Mouse (Mus musculus) liver, embryonic 16.5 days (tissue): Measurements from ENCODE around the gene Cdca5. TPM values are rescaled to one million over a fixed set of nuclear protein-coding genes. Genes with fewer than 3 reads are reported as not detected.
"Not testable (repeated sequence)": the region's sequence is repeated elsewhere in the genome, so short reads cannot be mapped to it uniquely, and the experiment has no call there.

ENCODE experiments used
- ATAC-seq: fragments of 200-750 bp; cut with Nextera tagmentation; 2 replicates; pipeline ENCODE4 v1.8.0; 2017; ENCODE audit warnings: low read depth, mild to moderate bottlenecking, moderate number of reproducible peaks, moderate library complexity
- H3K27ac ChIP-seq: fragments of 300-500 bp; sonication (generic); 2 replicates; pipeline ENCODE4 v1.5.1; 2014; ENCODE audit warnings: mild to moderate bottlenecking, low read length
- H3K27me3 ChIP-seq: fragments of 300-500 bp; sonication (generic); 2 replicates; pipeline ENCODE4 v1.6.1; 2014; ENCODE audit warnings: low read depth, low read length, mixed read lengths; ENCODE audit not compliant: control insufficient read depth, insufficient read depth
- H3K36me3 ChIP-seq: fragments of 300-500 bp; sonication (generic); 2 replicates; pipeline ENCODE4 v1.6.1; 2014; ENCODE audit warnings: mild to moderate bottlenecking; ENCODE audit not compliant: control insufficient read depth, insufficient read depth
- H3K4me1 ChIP-seq: fragments of 300-500 bp; sonication (generic); 2 replicates; pipeline ENCODE4 v1.6.1; 2014; ENCODE audit warnings: low read depth, low read length, mixed read lengths; ENCODE audit not compliant: control insufficient read depth
- H3K4me2 ChIP-seq: fragments of 300-500 bp; sonication (generic); 2 replicates; pipeline ENCODE4 v1.6.1; 2014; ENCODE audit warnings: low read depth, low read length, mixed read lengths
- H3K4me3 ChIP-seq: fragments of 300-500 bp; sonication (generic); 2 replicates; pipeline ENCODE4 v1.5.1; 2014; ENCODE audit warnings: low read depth, mild to moderate bottlenecking, low read length
- H3K9ac ChIP-seq: fragments of 300-500 bp; sonication (generic); 2 replicates; pipeline ENCODE4 v1.6.1; 2014; ENCODE audit warnings: low read depth, low read length
- H3K9me3 ChIP-seq: fragments of 300-500 bp; sonication (generic); replicated peaks from 2 replicates; pipeline ENCODE4 v1.6.1; 2016; ENCODE audit warnings: low read length; ENCODE audit not compliant: control insufficient read depth
- WGBS: fragments of 180-500 bp; shearing (Covaris S2); extraction: QIAGEN DNeasy Blood & Tissue Kit; methylation state at CpG from one replicate; pipeline ENCODE4 v1.1.7; 2014; ENCODE audit not compliant: insufficient replicate concordance; 5-methylcytosine and 5-hydroxymethylcytosine counted together
- polyA plus RNA-seq: library from polyadenylated mRNA; unstranded; fragments of >200 nt; fragmentation: Nextera tagmentation; extraction: Ambion mirVana; gene quantifications from 2 replicates; pipeline ENCODE4 v1.2.1, GENCODE M21; 2015

Cdca5 gene
- polyA plus RNA-seq, 1 experiment from 2014 or later: 28.9 TPM

DNA sequence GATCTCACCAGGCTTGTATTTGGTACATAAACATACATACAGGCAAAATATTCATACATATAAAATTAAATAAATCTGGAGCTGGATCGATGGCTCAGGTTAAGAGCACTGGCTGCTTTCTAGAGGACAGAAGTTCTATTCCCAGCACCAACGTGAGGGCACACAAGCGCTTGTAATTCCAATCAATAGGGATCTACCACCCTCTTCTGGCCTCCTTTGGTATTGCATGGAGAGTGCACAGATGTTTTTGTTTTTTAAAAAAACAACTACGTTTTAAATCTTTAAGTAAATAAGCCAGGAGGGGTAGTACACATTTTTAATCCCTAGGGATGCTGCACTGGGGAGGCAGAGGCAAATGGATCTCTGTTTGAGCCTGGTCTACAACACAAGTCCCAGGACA, 41.5 kb downstream of the Cdca5 start:
- no peaks in the 10 kb centered on the region for H3K9me3 ChIP-seq
- H3K27ac ChIP-seq: peak overlapping the region; percentile 97
- H3K9ac ChIP-seq: peak overlapping the region; percentile 28
- H3K27me3 ChIP-seq: no peaks in the 10 kb centered on the region
- peaks cover 42% of the 10 kb centered on the region for H3K4me1 ChIP-seq
- WGBS: 17% methylated on average over 4 of the region's 4 CpGs
- H3K4me2 ChIP-seq: peak overlapping the region; percentile 70
- no peak for ATAC-seq
- H3K36me3 ChIP-seq: no peaks in the 10 kb centered on the region
- peak overlapping the region; percentile 73 for H3K4me3 ChIP-seq

DNA sequence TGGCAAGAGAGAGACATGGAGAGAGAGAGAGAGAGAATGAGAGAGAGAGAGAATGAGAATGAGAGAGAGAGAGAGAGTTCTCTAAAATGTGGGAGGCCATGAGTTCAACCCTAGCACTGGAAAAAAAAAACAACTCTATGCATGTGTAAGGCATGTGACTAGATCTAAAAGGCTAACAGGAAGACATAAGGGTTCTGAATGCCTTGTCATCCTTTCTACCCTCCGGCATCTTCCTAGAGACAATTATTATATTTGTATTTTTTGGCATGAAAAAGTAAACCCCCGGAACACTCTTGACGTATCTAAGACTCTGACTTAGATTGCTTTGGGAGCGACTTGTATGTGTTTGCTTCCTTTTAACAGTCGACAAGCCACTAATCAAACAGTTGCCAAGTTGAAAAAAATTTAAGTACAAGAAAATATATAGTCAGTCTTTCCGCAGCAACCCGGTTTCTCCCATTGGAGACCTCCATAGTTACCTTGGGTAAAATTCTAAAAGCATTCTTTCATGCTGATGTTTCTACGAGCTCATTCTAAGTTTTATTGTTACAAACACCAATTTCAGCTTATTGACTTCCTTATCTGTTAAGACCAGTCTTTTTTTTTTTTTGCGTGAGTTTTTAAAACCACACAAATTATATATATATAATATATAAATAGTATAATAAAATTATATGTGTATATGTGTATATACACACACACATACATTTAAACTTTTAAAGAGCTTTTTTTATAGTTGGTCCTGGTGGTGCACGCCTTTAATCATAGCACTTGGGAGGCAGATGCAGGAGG, 42.2 kb downstream of the Cdca5 start:
- H3K4me1 ChIP-seq: peaks cover 49% of the 10 kb centered on the region
- WGBS: 57% methylated on average over 10 of the region's 10 CpGs

DNA sequence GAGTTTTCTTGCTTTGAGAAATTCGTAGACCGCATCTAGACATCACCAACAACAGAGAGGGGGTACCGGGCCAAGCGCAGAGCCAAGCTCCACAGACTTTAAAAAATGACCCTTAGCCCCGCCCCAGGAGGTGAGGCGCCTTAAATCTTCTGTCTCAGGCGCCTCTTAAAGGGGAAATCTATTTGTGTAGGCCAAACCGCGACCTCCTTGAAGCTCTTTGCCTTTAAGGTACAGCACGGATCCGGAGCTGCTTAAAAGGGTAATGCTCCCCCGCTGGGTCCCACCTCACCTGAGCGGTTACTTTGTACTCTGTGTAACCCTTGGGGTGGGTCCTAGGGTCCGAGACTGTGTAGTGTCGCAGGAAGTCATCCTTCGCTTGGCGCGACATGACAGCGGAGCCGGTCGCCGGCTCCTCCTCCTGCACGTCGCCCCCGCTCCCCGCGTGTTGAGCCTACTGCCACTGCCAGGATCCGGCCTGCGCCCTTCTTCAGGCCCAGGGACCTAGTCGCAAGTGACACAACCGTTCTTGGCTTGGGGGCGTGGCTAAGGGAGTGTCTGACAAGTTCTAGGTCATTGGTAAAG, 43.1 kb downstream of the Cdca5 start, which contains the start of gene Snx15:
Gene Snx15, minus strand, starts transcription at position 545 of the 582 bp plus-strand sequence.
- H3K9ac ChIP-seq: peak within 1 kb of the TSS; percentile 82
- H3K4me3 ChIP-seq: peak within 1 kb of the TSS; percentile 73
- no peaks in the 10 kb centered on the region for H3K27me3 ChIP-seq
- H3K27ac ChIP-seq: peak within 1 kb of the TSS; percentile 97
- ATAC-seq: peak; percentile 86
- H3K4me1 ChIP-seq: peaks cover 56% of the 10 kb centered on the region
- no peaks in the 10 kb centered on the region for H3K36me3 ChIP-seq
- H3K9me3 ChIP-seq: no peaks in the 10 kb centered on the region
- H3K4me2 ChIP-seq: peak within 1 kb of the TSS; percentile 70
- under 1% methylated on average over 32 of the region's 32 CpGs for WGBS

More for the DNA sequence above, 42.2 kb downstream of the Cdca5 start:
- ATAC-seq: no peak
- peak overlapping the region; percentile 97 for H3K27ac ChIP-seq
- H3K4me2 ChIP-seq: peak overlapping the region; percentile 70
- H3K27me3 ChIP-seq: no peaks in the 10 kb centered on the region
- H3K36me3 ChIP-seq: no peaks in the 10 kb centered on the region
- no peaks in the 10 kb centered on the region for H3K9me3 ChIP-seq
- peak overlapping the region; percentile 73 for H3K4me3 ChIP-seq
- H3K9ac ChIP-seq: peak overlapping the region; percentile 82

DNA sequence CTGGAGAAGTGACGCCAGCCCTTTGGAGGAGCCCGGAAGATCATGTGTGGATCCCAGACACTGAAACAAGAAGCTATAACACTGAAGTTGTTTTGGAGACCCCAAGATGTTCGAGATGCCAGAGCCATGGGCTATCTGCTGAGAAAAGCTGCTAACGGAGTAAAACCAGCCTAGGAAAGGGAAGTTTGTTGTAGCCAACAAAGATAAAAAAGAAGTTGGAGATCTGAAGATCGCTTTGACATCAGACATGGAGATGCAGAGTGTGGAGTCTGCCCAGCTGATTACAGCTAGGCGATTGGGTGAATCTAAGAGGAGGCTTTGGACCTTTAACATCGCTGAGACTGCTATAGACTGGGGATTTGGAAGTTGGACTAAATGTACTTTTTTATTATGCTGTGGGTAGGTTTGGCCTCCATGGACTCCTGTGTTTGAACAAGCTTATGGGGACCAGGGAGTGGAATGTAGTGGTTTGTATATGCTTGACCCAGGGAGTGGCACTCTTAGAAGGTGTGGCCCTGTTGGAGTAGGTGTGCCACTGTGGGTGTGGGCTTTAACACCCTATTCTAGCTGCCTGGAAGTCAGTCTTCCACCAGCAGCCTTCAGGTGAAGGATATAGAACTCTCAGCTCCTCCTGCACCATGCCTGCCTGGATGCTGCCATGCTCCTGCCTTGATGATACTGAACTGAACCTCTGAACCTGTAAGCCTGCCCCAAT, 45.8 kb downstream of the Cdca5 start:
- Histone ChIP-seq H3K4me1 (peaks cover 70% of the 10 kb centered on the region), H3K27ac (peak overlapping the region; percentile 97), H3K4me2 (peak overlapping the region; percentile 66), H3K4me3 (peak overlapping the region; percentile 48)
- not testable (repeated sequence) for H3K9me3 ChIP-seq, H3K27me3 ChIP-seq, H3K9ac ChIP-seq, H3K36me3 ChIP-seq, ATAC-seq
- 56% methylated on average over 7 of the region's 7 CpGs for WGBS

DNA sequence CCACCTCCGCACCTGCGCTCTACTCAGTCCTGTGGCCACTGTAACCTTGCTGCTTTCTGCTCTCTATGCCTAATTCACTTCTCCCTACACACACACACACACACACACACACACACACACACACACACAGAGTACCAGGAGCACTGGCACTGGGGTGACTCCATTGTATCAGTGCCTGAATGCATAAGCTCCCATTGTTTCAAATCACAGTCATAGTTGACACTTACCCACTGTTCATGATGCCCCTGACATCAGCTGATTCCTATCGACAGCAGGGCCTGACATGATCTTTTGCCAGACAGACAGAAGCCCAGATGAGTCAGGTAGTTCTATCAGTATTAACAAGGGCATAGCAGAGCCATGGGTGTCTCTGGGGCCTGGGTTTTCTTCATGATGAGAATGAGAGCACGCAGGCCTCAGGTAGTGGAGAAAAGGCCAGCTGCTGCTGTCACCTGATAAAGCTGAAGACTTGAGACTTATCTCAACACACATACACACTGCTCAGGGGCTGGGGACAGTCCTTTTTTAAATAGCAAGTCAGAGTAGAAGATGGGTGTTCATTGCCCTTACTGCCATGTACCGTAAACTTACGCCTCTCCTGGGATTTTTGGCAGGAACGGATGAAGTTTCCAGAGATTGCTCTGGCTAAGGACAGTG, 47.5 kb downstream of the Cdca5 start:
- Histone ChIP-seq H3K9ac (peak overlapping the region; percentile 59), H3K4me1 (peaks cover 61% of the 10 kb centered on the region), H3K27ac (peak overlapping the region; percentile 97)

DNA sequence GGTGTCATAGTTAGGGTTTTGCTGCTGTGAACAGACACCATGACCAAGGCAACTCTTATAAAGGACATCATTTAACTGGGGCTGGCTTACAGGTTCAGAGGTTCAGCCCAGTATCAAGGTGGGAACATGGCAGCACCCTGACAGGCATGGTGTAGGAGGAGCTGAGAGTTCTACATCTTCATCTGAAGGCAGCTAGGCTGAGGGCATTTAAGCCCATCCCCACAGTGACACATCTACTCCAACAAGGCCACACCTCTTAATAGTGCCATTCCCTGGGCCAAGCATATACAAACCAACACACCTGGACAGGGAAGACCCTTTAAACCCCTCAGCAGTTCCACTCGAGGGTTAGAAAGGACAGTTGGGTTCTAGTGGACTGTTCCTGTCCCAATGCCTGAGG, 48.4 kb downstream of the Cdca5 start:
- peak; percentile 54 for ATAC-seq
- H3K4me1 ChIP-seq: peaks cover 60% of the 10 kb centered on the region
- H3K36me3 ChIP-seq, H3K9me3 ChIP-seq, H3K27me3 ChIP-seq: not testable (repeated sequence)
- 33% methylated on average over 1 of the region's 1 CpGs for WGBS
- H3K27ac ChIP-seq: peak overlapping the region; percentile 97
- H3K9ac ChIP-seq: peak overlapping the region; percentile 59
- H3K4me2 ChIP-seq: peak overlapping the region; percentile 66
- H3K4me3 ChIP-seq: peak overlapping the region; percentile 48

More for the DNA sequence above, 47.5 kb downstream of the Cdca5 start:
- no peaks in the 10 kb centered on the region for H3K27me3 ChIP-seq
- H3K4me2 ChIP-seq: peak overlapping the region; percentile 66
- peaks cover 5% of the 10 kb centered on the region; the same call in 1 of the 2 replicates for H3K36me3 ChIP-seq
- WGBS: 47% methylated on average over 7 of the region's 7 CpGs
- peak; percentile 81 for ATAC-seq
- H3K9me3 ChIP-seq: no peaks in the 10 kb centered on the region
- peak overlapping the region; percentile 48 for H3K4me3 ChIP-seq

DNA sequence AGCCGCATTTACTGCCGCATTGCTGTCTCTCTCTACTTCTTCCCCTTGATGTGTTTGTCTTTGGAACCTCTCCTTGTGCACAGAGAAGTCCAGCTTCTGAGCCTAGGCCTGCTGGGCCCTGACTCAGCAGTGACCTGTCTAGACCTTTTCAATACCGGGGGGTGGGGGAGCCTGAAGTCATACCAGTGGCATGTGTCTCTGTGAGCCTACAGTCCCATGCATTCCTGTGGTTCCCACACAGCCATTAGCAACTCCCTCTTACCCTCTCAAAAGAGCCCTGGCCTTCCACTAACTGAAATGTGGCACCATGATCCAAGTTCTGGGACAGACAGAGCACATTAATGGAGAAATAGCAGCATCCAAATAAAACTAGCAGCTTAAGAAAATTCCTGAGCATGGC, 51.6 kb downstream of the Cdca5 start:
- Histone ChIP-seq H3K27ac (peak overlapping the region; percentile 27; the same call in 1 of the 2 replicates), H3K36me3 (peaks cover 5% of the 10 kb centered on the region; the same call in 1 of the 2 replicates), H3K9ac (no peak overlapping the region), H3K4me3 (no peak overlapping the region), H3K4me1 (peaks cover 39% of the 10 kb centered on the region), H3K9me3 (no peaks in the 10 kb centered on the region), H3K27me3 (no peaks in the 10 kb centered on the region), H3K4me2 (no peak overlapping the region)
- WGBS: 80% methylated on average over 3 of the region's 3 CpGs
- no peak for ATAC-seq

DNA sequence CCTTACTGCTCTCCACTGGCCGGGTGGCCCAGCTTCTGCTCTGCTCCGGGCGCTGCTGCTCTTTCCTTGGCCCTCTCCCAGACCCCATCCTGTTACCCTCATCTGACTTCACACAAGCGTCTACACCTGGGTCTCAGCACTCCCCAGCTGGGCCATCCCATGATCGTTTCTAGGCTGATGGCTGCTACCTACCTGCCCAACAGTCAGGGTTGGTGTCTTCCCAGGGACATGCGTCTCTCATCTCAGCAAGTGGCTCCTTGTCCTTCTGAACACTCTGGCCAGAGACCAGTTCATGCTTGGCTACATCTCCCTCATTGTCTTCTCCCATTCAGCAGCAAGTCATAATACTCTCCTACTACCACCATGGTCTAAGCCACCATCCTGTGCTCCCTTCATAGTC, 54.9 kb downstream of the Cdca5 start:
- Histone ChIP-seq H3K4me2 (peak overlapping the region; percentile 98), H3K9ac (peak overlapping the region; percentile 81; the same call in 1 of the 2 replicates), H3K27me3 (no peaks in the 10 kb centered on the region), H3K4me3 (peak overlapping the region; percentile 75; the same call in 1 of the 2 replicates), H3K27ac (peak overlapping the region; percentile 26), H3K36me3 (peaks cover 3% of the 10 kb centered on the region; the same call in 1 of the 2 replicates), H3K9me3 (no peaks in the 10 kb centered on the region), H3K4me1 (peaks cover 13% of the 10 kb centered on the region)
- no peak for ATAC-seq
- WGBS: 87% methylated on average over 6 of the region's 6 CpGs
